Mouse (Mus musculus) cortical plate, adult 2 months (tissue): ENCODE measurements around the gene Gjc3. TPM values are rescaled to one million over a fixed set of nuclear protein-coding genes. Genes with fewer than 3 reads are reported as not detected.

ENCODE experiments used
- H3K27ac ChIP-seq: fragments of 200-500 bp; 2 replicates; pipeline ENCODE4 v1.5.1; 2012; ENCODE audit warnings: low read length, control low read depth, inconsistent platforms; ENCODE audit not compliant: insufficient read depth
- H3K4me1 ChIP-seq: fragments of 200-500 bp; 2 replicates; pipeline ENCODE4 v1.6.1; 2011; ENCODE audit warnings: low read length; ENCODE audit not compliant: control insufficient read depth, insufficient read depth
- H3K4me3 ChIP-seq: fragments of 200-500 bp; 2 replicates; pipeline ENCODE4 v1.5.1; 2011; ENCODE audit warnings: mild to moderate bottlenecking, low read length, control low read depth; ENCODE audit not compliant: insufficient read depth
- CTCF ChIP-seq: fragments of 200-500 bp; IDR thresholded peaks from 2 replicates; pipeline ENCODE4 v1.5.1; 2011; ENCODE audit warnings: mild to moderate bottlenecking, control low read depth, low read length; ENCODE audit not compliant: insufficient read depth; ENCODE audit errors: extremely low read depth
- POLR2A ChIP-seq: fragments of 200-500 bp; IDR thresholded peaks from 2 replicates; pipeline ENCODE4 v1.6.1; 2011; ENCODE audit warnings: mild to moderate bottlenecking, low read length, control low read depth; ENCODE audit not compliant: insufficient read depth; ENCODE audit errors: extremely low read depth
- polyA plus RNA-seq: library from polyadenylated mRNA; depleted of rRNA; stranded (reverse); fragments of >200 nt; gene quantifications from 2 replicates; pipeline ENCODE4 v1.2.3, GENCODE M21; 2012; rRNA removed

The Gjc3 gene
- polyA plus RNA-seq, 1 experiment, result 57.3 TPM

GRCm38 (mm10) chr5:137921532-137921931, 41.4 kb downstream of the Gjc3 start, which contains the start of gene Cyp3a13:
Cyp3a13 (minus strand) TSS chr5:137921619.
- Histone ChIP-seq H3K27ac (no peak within 1 kb of the TSS), H3K4me1 (no peaks in the 10 kb centered on the region), H3K4me3 (no peak within 1 kb of the TSS)
- TF ChIP-seq CTCF, result no peak
- no peak for TF ChIP-seq POLR2A

GRCm38 (mm10) chr5:137915550-137915949, 47.3 kb downstream of the Gjc3 start:
- TF ChIP-seq CTCF (no peak), POLR2A (no peak)
- no peak overlapping the region for H3K27ac ChIP-seq

GRCm38 (mm10) chr5:137914508-137914907, 48.4 kb downstream of the Gjc3 start:
- Histone ChIP-seq H3K4me1 (no peaks in the 10 kb centered on the region), H3K27ac (no peak overlapping the region), H3K4me3 (no peak overlapping the region)
- TF ChIP-seq POLR2A, result no peak
- no peak for TF ChIP-seq CTCF

More at GRCm38 (mm10) chr5:137915550-137915949, 47.3 kb downstream of the Gjc3 start:
- no peak overlapping the region for H3K4me3 ChIP-seq
- no peaks in the 10 kb centered on the region for H3K4me1 ChIP-seq

- Histone ChIP-seq H3K4me1 (no peaks in the 10 kb centered on the region), H3K4me3 (no peak overlapping the region), H3K27ac (no peak overlapping the region)
- TF ChIP-seq CTCF (no peak), POLR2A (no peak)
Observed at GRCm38 (mm10) chr5:137909564-137910262, 53.2 kb downstream of the Gjc3 start.

Other genes with a start within 250 kb of the Gjc3 start
- 69.7 and 74.8 TPM in 2 replicates for gene Nyap1, start 221.5 kb downstream of the Gjc3 start, polyA plus RNA-seq
- 365 and 366 TPM in 2 replicates for gene Tsc22d4, start 217.4 kb downstream of the Gjc3 start, polyA plus RNA-seq
- 26.9 and 27.6 TPM in 2 replicates for gene Ppp1r35, start 184.2 kb downstream of the Gjc3 start, polyA plus RNA-seq
- 37.8 and 38.1 TPM in 2 replicates for gene Mepce, start 175.4 kb downstream of the Gjc3 start, polyA plus RNA-seq
- gene Zcwpw1, start 175.3 kb downstream of the Gjc3 start, polyA plus RNA-seq, result 11.3 and 12.6 TPM in 2 replicates
- gene Pilra, start 126.8 kb downstream of the Gjc3 start, polyA plus RNA-seq, result 1.1 and 1.3 TPM in 2 replicates
- 0.08 TPM in 1 of 2 replicates, not detected in the other for gene Pilrb1, start 105.0 kb downstream of the Gjc3 start, polyA plus RNA-seq
- gene Pilrb2, start 91.3 kb downstream of the Gjc3 start, polyA plus RNA-seq, result 0.42 and 0.44 TPM in 2 replicates
- gene Cyp3a13, start 41.5 kb downstream of the Gjc3 start, polyA plus RNA-seq, result 1.2 and 1.6 TPM in 2 replicates
- gene Azgp1, start 18.4 kb upstream of the Gjc3 start, polyA plus RNA-seq, result 0.10 TPM in 1 of 2 replicates, not detected in the other
- gene Smok3a, start 58.2 kb upstream of the Gjc3 start, polyA plus RNA-seq, result not detected in 2 replicates
- not detected in 2 replicates for gene Smok3b, start 58.3 kb upstream of the Gjc3 start, polyA plus RNA-seq
- not detected in 2 replicates for gene Smok3c, start 90.1 kb upstream of the Gjc3 start, polyA plus RNA-seq
- gene Zkscan1, start 122.0 kb upstream of the Gjc3 start, polyA plus RNA-seq, result 14.3 and 14.9 TPM in 2 replicates
- gene Zscan21, start 153.8 kb upstream of the Gjc3 start, polyA plus RNA-seq, result 16.5 and 18.2 TPM in 2 replicates
- gene Zfp113, start 192.6 kb upstream of the Gjc3 start, polyA plus RNA-seq, result 3.9 and 5.4 TPM in 2 replicates
- 131 and 139 TPM in 2 replicates for gene Cops6, start 198.0 kb upstream of the Gjc3 start, polyA plus RNA-seq
- 21.6 and 25.3 TPM in 2 replicates for gene Ap4m1, start 208.9 kb upstream of the Gjc3 start, polyA plus RNA-seq
- gene Mcm7, start 209.3 kb upstream of the Gjc3 start, polyA plus RNA-seq, result 17.1 and 19.7 TPM in 2 replicates
- 54.3 and 55.3 TPM in 2 replicates for gene Taf6, start 224.4 kb upstream of the Gjc3 start, polyA plus RNA-seq
- 13.3 and 15.8 TPM in 2 replicates for gene Cnpy4, start 224.4 kb upstream of the Gjc3 start, polyA plus RNA-seq
- gene Mblac1, start 231.2 kb upstream of the Gjc3 start, polyA plus RNA-seq, result 5.7 and 7.3 TPM in 2 replicates